Mouse (Mus musculus) forebrain, postnatal 0 days (tissue): ENCODE results near the gene Aplp1. TPM values are rescaled to one million over a fixed set of nuclear protein-coding genes. Genes with fewer than 3 reads are reported as not detected.

ENCODE experiments used
- ATAC-seq: fragments of 200-750 bp; cut with Nextera tagmentation; 2 replicates; pipeline ENCODE4 v1.8.0; 2017; ENCODE audit warnings: mild to moderate bottlenecking, moderate library complexity
- DNase-seq: peaks from one replicate; pipeline ENCODE4 v3.0.0-alpha.2; 2015
- H3K27ac ChIP-seq: fragments of 300-500 bp; sonication (generic); 2 replicates; pipeline ENCODE4 v1.5.1; 2014; ENCODE audit warnings: low read depth, mild to moderate bottlenecking, antibody characterized with exemption, low read length, moderate library complexity, mixed read lengths
- H3K27me3 ChIP-seq: fragments of 300-500 bp; sonication (generic); 2 replicates; pipeline ENCODE4 v1.6.1; 2014; ENCODE audit warnings: mild to moderate bottlenecking, low read length, mixed read lengths; ENCODE audit not compliant: insufficient read depth
- H3K36me3 ChIP-seq: fragments of 300-500 bp; sonication (generic); 2 replicates; pipeline ENCODE4 v1.6.1; 2014; ENCODE audit warnings: mild to moderate bottlenecking, moderate library complexity; ENCODE audit not compliant: insufficient read depth
- H3K4me1 ChIP-seq: fragments of 300-500 bp; sonication (generic); 2 replicates; pipeline ENCODE4 v1.6.1; 2014; ENCODE audit warnings: antibody characterized with exemption; ENCODE audit not compliant: insufficient read depth
- H3K4me2 ChIP-seq: fragments of 300-500 bp; sonication (generic); 2 replicates; pipeline ENCODE4 v1.6.1; 2014; ENCODE audit warnings: low read depth, mild to moderate bottlenecking, moderate library complexity
- H3K4me3 ChIP-seq: fragments of 300-500 bp; sonication (generic); 2 replicates; pipeline ENCODE4 v1.5.1; 2014; ENCODE audit warnings: low read depth, low read length, mixed read lengths
- H3K9ac ChIP-seq: fragments of 300-500 bp; sonication (generic); 2 replicates; pipeline ENCODE4 v1.6.1; 2014; ENCODE audit warnings: mild to moderate bottlenecking
- H3K9me3 ChIP-seq: fragments of 300-500 bp; sonication (generic); 2 replicates; pipeline ENCODE4 v1.6.1; 2016; ENCODE audit warnings: low read length
- CTCF ChIP-seq: sonication (generic); IDR thresholded peaks from 2 replicates; pipeline ENCODE4 v1.5.1; 2016; ENCODE audit warnings: antibody characterized with exemption, control low read depth, low read depth
- WGBS: fragments of 180-500 bp; shearing (Covaris S2); extraction: QIAGEN DNeasy Blood & Tissue Kit; methylation state at CpG from one replicate; pipeline ENCODE4 v1.1.7; 2014; 5-methylcytosine and 5-hydroxymethylcytosine counted together
- polyA plus RNA-seq: library from polyadenylated mRNA; unstranded; fragments of >200 nt; fragmentation: Nextera tagmentation; extraction: Ambion mirVana; gene quantifications from 2 replicates; pipeline ENCODE4 v1.2.1, GENCODE M21; 2015
- total RNA-seq: library from RNA; depleted of rRNA; stranded (reverse); fragments of >200 nt; gene quantifications from 2 replicates; pipeline ENCODE4 v1.2.3, GENCODE M21; 2014

Gene Aplp1
- total and polyA plus RNA-seq, 2 experiments from 2014 or later: 834 to 867 TPM

- peak overlapping the region; percentile 53 for H3K4me3 ChIP-seq
- H3K27me3 ChIP-seq: no peaks in the 10 kb centered on the region
- no peaks in the 10 kb centered on the region for H3K9me3 ChIP-seq
- H3K4me1 ChIP-seq: no peaks in the 10 kb centered on the region; the same call in 1 of the 2 replicates
- H3K9ac ChIP-seq: peak overlapping the region; percentile 53
- 12% methylated on average over 9 of the region's 9 CpGs for WGBS
- peaks cover 15% of the 10 kb centered on the region for H3K36me3 ChIP-seq
- H3K27ac ChIP-seq: peak overlapping the region; percentile 64
- 0 out of 2 replicates have a peak, but pooled peaks have one; percentile 7 for TF ChIP-seq CTCF
- DNase-seq (no peak), ATAC-seq (peak; percentile 74)
- peak overlapping the region; percentile 98 for H3K4me2 ChIP-seq
Observed at GRCm38 (mm10) chr7:30422560-30422959, 22.8 kb downstream of the Aplp1 start.

GRCm38 (mm10) chr7:30421890-30422435 lies 23.4 kb downstream of the Aplp1 start:
- ATAC-seq (peak; percentile 96), DNase-seq (peak; percentile 96)
- H3K27me3 ChIP-seq: no peaks in the 10 kb centered on the region
- 0% methylated on average over 44 of the region's 45 CpGs for WGBS
- H3K4me1 ChIP-seq: no peaks in the 10 kb centered on the region; the same call in 1 of the 2 replicates
- peaks cover 14% of the 10 kb centered on the region for H3K36me3 ChIP-seq
- peak overlapping the region; percentile 98 for H3K4me2 ChIP-seq
- no peaks in the 10 kb centered on the region for H3K9me3 ChIP-seq
- peak overlapping the region; percentile 53 for H3K4me3 ChIP-seq
- H3K27ac ChIP-seq: 0 out of 2 replicates have a peak overlapping the region, but pooled peaks have one; percentile 64
- H3K9ac ChIP-seq: peak overlapping the region; percentile 53
- no peak for TF ChIP-seq CTCF

- H3K36me3 ChIP-seq: peaks cover 12% of the 10 kb centered on the region
- H3K9ac ChIP-seq: peak within 1 kb of the TSS; percentile 53
- no peaks in the 10 kb centered on the region for H3K27me3 ChIP-seq
- H3K4me3 ChIP-seq: peak within 1 kb of the TSS; percentile 53
- H3K9me3 ChIP-seq: no peaks in the 10 kb centered on the region
- WGBS: 10% methylated on average over 31 of the region's 31 CpGs
- DNase-seq (peak; percentile 20), ATAC-seq (no peak)
- H3K4me1 ChIP-seq: no peaks in the 10 kb centered on the region; the same call in 1 of the 2 replicates
- H3K4me2 ChIP-seq: peak within 1 kb of the TSS; percentile 98
- H3K27ac ChIP-seq: peak within 1 kb of the TSS; percentile 64
- TF ChIP-seq CTCF: no peak
Observed at GRCm38 (mm10) chr7:30421175-30421889, 24.0 kb downstream of the Aplp1 start, which contains the start of gene Nfkbid. Gene Nfkbid (plus strand): TSS chr7:30421732.

GRCm38 (mm10) chr7:30420673-30421072 lies 24.7 kb downstream of the Aplp1 start:
- TF ChIP-seq CTCF: no peak
- WGBS: 83% methylated on average over 3 of the region's 3 CpGs
- Histone ChIP-seq H3K27ac (no peak overlapping the region), H3K4me1 (no peaks in the 10 kb centered on the region; the same call in 1 of the 2 replicates), H3K4me2 (no peak overlapping the region), H3K9ac (no peak overlapping the region), H3K36me3 (peaks cover 7% of the 10 kb centered on the region), H3K9me3 (no peaks in the 10 kb centered on the region), H3K4me3 (no peak overlapping the region), H3K27me3 (no peaks in the 10 kb centered on the region)
- DNase-seq: no peak
- ATAC-seq: no peak

GRCm38 (mm10) chr7:30419561-30420499 lies 25.5 kb downstream of the Aplp1 start, which contains the start of gene Hcst:
Gene Hcst (minus strand): TSS chr7:30419854.
- Histone ChIP-seq H3K4me1 (no peaks in the 10 kb centered on the region; the same call in 1 of the 2 replicates), H3K36me3 (no peaks in the 10 kb centered on the region; the same call in 1 of the 2 replicates), H3K9me3 (no peaks in the 10 kb centered on the region), H3K4me2 (no peak within 1 kb of the TSS), H3K4me3 (no peak within 1 kb of the TSS), H3K27ac (no peak within 1 kb of the TSS), H3K9ac (no peak within 1 kb of the TSS), H3K27me3 (no peaks in the 10 kb centered on the region)
- 76% methylated on average over 10 of the region's 10 CpGs for WGBS
- ATAC-seq (no peak), DNase-seq (no peak)
- TF ChIP-seq CTCF: no peak

- H3K4me3 ChIP-seq: no peak overlapping the region
- no peak overlapping the region for H3K4me2 ChIP-seq
- WGBS: 80% methylated on average over 9 of the region's 9 CpGs
- H3K27ac ChIP-seq: no peak overlapping the region
- no peaks in the 10 kb centered on the region for H3K27me3 ChIP-seq
- no peak for DNase-seq
- no peaks in the 10 kb centered on the region for H3K9me3 ChIP-seq
- H3K9ac ChIP-seq: no peak overlapping the region
- H3K4me1 ChIP-seq: no peaks in the 10 kb centered on the region; the same call in 1 of the 2 replicates
- no peaks in the 10 kb centered on the region for H3K36me3 ChIP-seq
- TF ChIP-seq CTCF: no peak
- no peak for ATAC-seq
Observed at GRCm38 (mm10) chr7:30417856-30418255, 27.5 kb downstream of the Aplp1 start.
